Mouse (Mus musculus): ENCODE measurements around the gene Actl6a. TPM values are rescaled to one million over a fixed set of nuclear protein-coding genes. Genes with fewer than 3 reads are reported as not detected.
A peak's percentile ranks its signal among the peaks of the same experiment; 100 is the strongest.
"Not testable (repeated sequence)": the region's sequence is repeated elsewhere in the genome, so short reads cannot be mapped to it uniquely, and the experiment has no call there.

Gene Actl6a
- polyA plus RNA-seq, 1 experiment from 2014 or later: 51.6 TPM

- Histone ChIP-seq H3K4me3 (ENCODE audit: low read depth, low read length) (no peak overlapping the region), H3K36me3 (ENCODE audit: control insufficient read depth, insufficient read depth, low read length) (peaks cover 53% of the 10 kb centered on the region), H3K4me1 (ENCODE audit: control insufficient read depth, insufficient read depth, low read length) (no peaks in the 10 kb centered on the region), H3K9ac (ENCODE audit: low read depth, low read length) (no peak overlapping the region), H3K27ac (ENCODE audit: low read length) (no peak overlapping the region), H3K4me2 (ENCODE audit: low read length) (no peak overlapping the region), H3K9me3 (replicated peaks; ENCODE audit: control insufficient read depth, low read length, poor library complexity, severe bottlenecking) (no peaks in the 10 kb centered on the region), H3K27me3 (ENCODE audit: control insufficient read depth, insufficient read depth, low read depth, low read length) (no peaks in the 10 kb centered on the region)
- 90% methylated on average over 4 of the region's 4 CpGs for WGBS
- no peak for ATAC-seq
Measured at GRCm38 (mm10) chr3:32727861-32728260, 21.8 kb downstream of the Actl6a start.

GRCm38 (mm10) chr3:32736244-32737171 is 30.4 kb downstream of the Actl6a start, which contains the start of gene Ndufb5:
TSS of gene Ndufb5 (plus strand) at chr3:32736990.
- peak within 1 kb of the TSS; percentile 69 for H3K4me3 ChIP-seq (ENCODE audit: low read depth, low read length)
- H3K36me3 ChIP-seq (ENCODE audit: control insufficient read depth, insufficient read depth, low read length): peaks cover 15% of the 10 kb centered on the region
- peak; percentile 99 for ATAC-seq
- H3K27me3 ChIP-seq (ENCODE audit: control insufficient read depth, insufficient read depth, low read depth, low read length): no peaks in the 10 kb centered on the region
- no peaks in the 10 kb centered on the region for H3K9me3 ChIP-seq (replicated peaks; ENCODE audit: control insufficient read depth, low read length, poor library complexity, severe bottlenecking)
- H3K9ac ChIP-seq (ENCODE audit: low read depth, low read length): peak within 1 kb of the TSS; percentile 87
- peak within 1 kb of the TSS; percentile 88 for H3K4me2 ChIP-seq (ENCODE audit: low read length)
- peak within 1 kb of the TSS; percentile 86 for H3K27ac ChIP-seq (ENCODE audit: low read length)
- WGBS: under 1% methylated on average over 62 of the region's 62 CpGs
- H3K4me1 ChIP-seq (ENCODE audit: control insufficient read depth, insufficient read depth, low read length): peaks cover 26% of the 10 kb centered on the region

GRCm38 (mm10) chr3:32737172-32737655 is 31.1 kb downstream of the Actl6a start, which contains the start of gene Mrpl47:
TSS of gene Mrpl47 (minus strand) at chr3:32737605.
- Histone ChIP-seq H3K4me3 (ENCODE audit: low read depth, low read length) (peak within 1 kb of the TSS; percentile 69), H3K36me3 (ENCODE audit: control insufficient read depth, insufficient read depth, low read length) (peaks cover 14% of the 10 kb centered on the region; the same call in 1 of the 2 replicates), H3K27ac (ENCODE audit: low read length) (peak within 1 kb of the TSS; percentile 86), H3K9me3 (replicated peaks; ENCODE audit: control insufficient read depth, low read length, poor library complexity, severe bottlenecking) (no peaks in the 10 kb centered on the region), H3K4me1 (ENCODE audit: control insufficient read depth, insufficient read depth, low read length) (peaks cover 26% of the 10 kb centered on the region), H3K9ac (ENCODE audit: low read depth, low read length) (peak within 1 kb of the TSS; percentile 87), H3K27me3 (ENCODE audit: control insufficient read depth, insufficient read depth, low read depth, low read length) (no peaks in the 10 kb centered on the region), H3K4me2 (ENCODE audit: low read length) (peak within 1 kb of the TSS; percentile 88)
- peak; percentile 74 for ATAC-seq
- under 1% methylated on average over 31 of the region's 31 CpGs for WGBS

GRCm38 (mm10) chr3:32738549-32738948 is 32.5 kb downstream of the Actl6a start:
- no peak overlapping the region for H3K4me2 ChIP-seq (ENCODE audit: low read length)
- H3K9ac ChIP-seq (ENCODE audit: low read depth, low read length): no peak overlapping the region
- no peaks in the 10 kb centered on the region for H3K9me3 ChIP-seq (replicated peaks; ENCODE audit: control insufficient read depth, low read length, poor library complexity, severe bottlenecking)
- H3K36me3 ChIP-seq (ENCODE audit: control insufficient read depth, insufficient read depth, low read length): peaks cover 4% of the 10 kb centered on the region; the same call in 1 of the 2 replicates
- peaks cover 26% of the 10 kb centered on the region for H3K4me1 ChIP-seq (ENCODE audit: control insufficient read depth, insufficient read depth, low read length)
- WGBS: 89% methylated on average over 5 of the region's 5 CpGs
- no peak for ATAC-seq
- H3K27ac ChIP-seq (ENCODE audit: low read length): no peak overlapping the region
- H3K4me3 ChIP-seq (ENCODE audit: low read depth, low read length): no peak overlapping the region
- H3K27me3 ChIP-seq (ENCODE audit: control insufficient read depth, insufficient read depth, low read depth, low read length): no peaks in the 10 kb centered on the region

- H3K4me3 ChIP-seq (ENCODE audit: low read depth, low read length): no peak overlapping the region
- H3K27ac ChIP-seq (ENCODE audit: low read length): no peak overlapping the region
- ATAC-seq: no peak
- H3K27me3 ChIP-seq (ENCODE audit: control insufficient read depth, insufficient read depth, low read depth, low read length): no peaks in the 10 kb centered on the region
- no peak overlapping the region for H3K4me2 ChIP-seq (ENCODE audit: low read length)
- H3K9ac ChIP-seq (ENCODE audit: low read depth, low read length): no peak overlapping the region
- peaks cover 18% of the 10 kb centered on the region for H3K4me1 ChIP-seq (ENCODE audit: control insufficient read depth, insufficient read depth, low read length)
- WGBS: 89% methylated on average over 2 of the region's 2 CpGs
- no peaks in the 10 kb centered on the region for H3K9me3 ChIP-seq (replicated peaks; ENCODE audit: control insufficient read depth, low read length, poor library complexity, severe bottlenecking)
- peaks cover 18% of the 10 kb centered on the region; the same call in 1 of the 2 replicates for H3K36me3 ChIP-seq (ENCODE audit: control insufficient read depth, insufficient read depth, low read length)
Measured at GRCm38 (mm10) chr3:32742276-32742780, 36.2 kb downstream of the Actl6a start.

GRCm38 (mm10) chr3:32745001-32745400 is 38.9 kb downstream of the Actl6a start:
- H3K36me3 ChIP-seq (ENCODE audit: control insufficient read depth, insufficient read depth, low read length): peaks cover 24% of the 10 kb centered on the region; the same call in 1 of the 2 replicates
- no peak overlapping the region for H3K4me3 ChIP-seq (ENCODE audit: low read depth, low read length)
- no peaks in the 10 kb centered on the region for H3K4me1 ChIP-seq (ENCODE audit: control insufficient read depth, insufficient read depth, low read length)
- no peak overlapping the region for H3K27ac ChIP-seq (ENCODE audit: low read length)
- ATAC-seq: no peak
- no peak overlapping the region for H3K4me2 ChIP-seq (ENCODE audit: low read length)
- no peaks in the 10 kb centered on the region for H3K27me3 ChIP-seq (ENCODE audit: control insufficient read depth, insufficient read depth, low read depth, low read length)
- WGBS: 96% methylated on average over 6 of the region's 6 CpGs
- no peak overlapping the region for H3K9ac ChIP-seq (ENCODE audit: low read depth, low read length)
- H3K9me3 ChIP-seq (replicated peaks; ENCODE audit: control insufficient read depth, low read length, poor library complexity, severe bottlenecking): no peaks in the 10 kb centered on the region

GRCm38 (mm10) chr3:32745426-32745825 is 39.3 kb downstream of the Actl6a start:
- H3K9me3 ChIP-seq (replicated peaks; ENCODE audit: control insufficient read depth, low read length, poor library complexity, severe bottlenecking); ATAC-seq; H3K4me2 ChIP-seq (ENCODE audit: low read length); H3K9ac ChIP-seq (ENCODE audit: low read depth, low read length); H3K4me1 ChIP-seq (ENCODE audit: control insufficient read depth, insufficient read depth, low read length); H3K27me3 ChIP-seq (ENCODE audit: control insufficient read depth, insufficient read depth, low read depth, low read length); H3K27ac ChIP-seq (ENCODE audit: low read length); H3K4me3 ChIP-seq (ENCODE audit: low read depth, low read length): not testable (repeated sequence)
- peaks cover 24% of the 10 kb centered on the region; the same call in 1 of the 2 replicates for H3K36me3 ChIP-seq (ENCODE audit: control insufficient read depth, insufficient read depth, low read length)

GRCm38 (mm10) chr3:32748384-32748783 is 42.3 kb downstream of the Actl6a start:
- no peaks in the 10 kb centered on the region for H3K27me3 ChIP-seq (ENCODE audit: control insufficient read depth, insufficient read depth, low read depth, low read length)
- H3K4me1 ChIP-seq (ENCODE audit: control insufficient read depth, insufficient read depth, low read length): no peaks in the 10 kb centered on the region
- no peak overlapping the region for H3K4me3 ChIP-seq (ENCODE audit: low read depth, low read length)
- H3K36me3 ChIP-seq (ENCODE audit: control insufficient read depth, insufficient read depth, low read length): peaks cover 33% of the 10 kb centered on the region
- H3K27ac ChIP-seq (ENCODE audit: low read length): no peak overlapping the region
- H3K9ac ChIP-seq (ENCODE audit: low read depth, low read length): no peak overlapping the region
- H3K4me2 ChIP-seq (ENCODE audit: low read length): no peak overlapping the region
- no peak for ATAC-seq
- no peaks in the 10 kb centered on the region for H3K9me3 ChIP-seq (replicated peaks; ENCODE audit: control insufficient read depth, low read length, poor library complexity, severe bottlenecking)
- 90% methylated on average over 9 of the region's 9 CpGs for WGBS

Measured in midbrain, embryonic 16.5 days (tissue).